Mouse (Mus musculus): ENCODE measurements around the gene Hemgn. TPM values are rescaled to one million over a fixed set of nuclear protein-coding genes. Genes with fewer than 3 reads are reported as not detected.

Hemgn gene
- polyA plus RNA-seq, 1 experiment from 2014 or later: 1.8 TPM

DNA sequence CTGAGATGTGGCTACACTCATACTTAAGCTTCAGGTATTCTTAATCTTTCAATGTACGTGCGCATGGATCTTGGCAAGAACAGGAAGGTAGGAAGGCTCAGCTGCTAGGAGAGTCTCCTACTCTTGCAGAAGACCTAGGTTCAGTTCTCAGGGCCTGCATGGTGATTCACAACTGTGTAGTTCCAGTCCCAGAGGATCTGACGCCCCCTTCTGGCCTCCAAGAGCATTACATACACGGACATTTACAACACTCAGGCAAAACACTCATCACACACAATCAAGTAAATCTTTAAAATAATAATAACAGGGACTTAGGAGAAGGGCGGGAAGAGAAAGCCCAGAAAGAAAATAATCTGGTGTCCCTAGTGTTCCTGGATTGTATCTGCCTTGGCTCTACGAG lies 38.9 kb downstream of the Hemgn start:
- Histone ChIP-seq H3K4me1 (ENCODE audit: control insufficient read depth, insufficient read depth, low read length) (peaks cover 12% of the 10 kb centered on the region), H3K9me3 (replicated peaks; ENCODE audit: control insufficient read depth, low read length) (no peaks in the 10 kb centered on the region), H3K36me3 (ENCODE audit: control insufficient read depth, insufficient read depth) (peaks cover 24% of the 10 kb centered on the region), H3K27ac (ENCODE audit: low read length) (no peak overlapping the region), H3K9ac (ENCODE audit: low read length) (no peak overlapping the region), H3K4me3 (ENCODE audit: low read length) (peak overlapping the region; percentile 46), H3K27me3 (ENCODE audit: control insufficient read depth, insufficient read depth, low read length) (0 out of 2 replicates have a peak, but pooled peaks cover 5% of the 10 kb centered on the region), H3K4me2 (ENCODE audit: low read depth, low read length) (peak overlapping the region; percentile 73)
- WGBS: 55% methylated on average over 6 of the region's 6 CpGs
- ATAC-seq (replicated peaks; ENCODE audit: extremely low read depth, insufficient read depth, low FRiP score): no peak

DNA sequence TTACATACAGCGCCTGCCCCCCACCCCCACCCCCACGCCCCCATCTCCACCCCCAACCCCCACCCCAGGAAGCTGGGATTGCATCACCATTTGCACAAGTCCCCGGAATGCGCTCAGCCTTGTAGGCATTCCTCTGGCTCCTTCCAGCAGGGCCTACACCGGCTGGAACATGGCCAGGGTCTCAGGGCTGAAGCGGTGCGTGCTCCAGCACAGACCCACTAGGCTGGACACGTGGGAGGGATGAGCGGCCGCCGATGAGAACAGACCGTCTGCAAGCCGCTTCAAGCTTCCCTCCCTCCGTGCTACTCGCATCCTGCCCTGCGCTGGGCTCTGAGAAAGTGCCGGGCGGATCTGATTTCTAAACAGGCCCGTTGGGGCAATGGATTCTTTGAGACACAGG lies 42.3 kb downstream of the Hemgn start:
- H3K27ac ChIP-seq (ENCODE audit: low read length): no peak overlapping the region
- peaks cover 15% of the 10 kb centered on the region for H3K27me3 ChIP-seq (ENCODE audit: control insufficient read depth, insufficient read depth, low read length)
- peak overlapping the region; percentile 63 for H3K4me2 ChIP-seq (ENCODE audit: low read depth, low read length)
- H3K9me3 ChIP-seq (replicated peaks; ENCODE audit: control insufficient read depth, low read length): no peaks in the 10 kb centered on the region
- peak overlapping the region; percentile 55; the same call in 1 of the 2 replicates for H3K9ac ChIP-seq (ENCODE audit: low read length)
- 0 out of 2 replicates have a peak, but pooled peaks cover under 1% of the 10 kb centered on the region for H3K36me3 ChIP-seq (ENCODE audit: control insufficient read depth, insufficient read depth)
- H3K4me3 ChIP-seq (ENCODE audit: low read length): peak overlapping the region; percentile 36
- WGBS: 2% methylated on average over 19 of the region's 19 CpGs
- H3K4me1 ChIP-seq (ENCODE audit: control insufficient read depth, insufficient read depth, low read length): peaks cover 17% of the 10 kb centered on the region
- ATAC-seq (replicated peaks; ENCODE audit: extremely low read depth, insufficient read depth, low FRiP score): peak; percentile 89

DNA sequence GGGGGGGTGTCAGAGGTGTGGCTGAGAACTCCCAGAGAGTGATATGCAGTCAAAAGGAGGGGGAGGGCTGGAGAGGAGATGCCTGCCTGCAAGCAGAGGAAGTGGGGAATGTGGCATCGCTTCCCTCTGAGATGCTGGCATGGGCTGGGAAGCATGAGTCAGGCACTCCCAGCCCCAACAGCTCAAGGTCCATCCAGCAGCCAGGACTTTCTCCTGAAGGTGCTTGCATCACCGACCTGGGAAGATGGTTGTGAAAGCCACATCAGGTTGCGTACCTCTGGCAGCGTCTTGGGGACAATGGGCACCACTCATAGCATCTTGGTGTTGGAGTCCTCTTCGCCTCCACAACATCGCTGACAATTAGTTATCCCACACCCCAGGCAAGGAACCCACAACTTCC lies 42.9 kb downstream of the Hemgn start:
- no peak overlapping the region for H3K4me2 ChIP-seq (ENCODE audit: low read depth, low read length)
- H3K36me3 ChIP-seq (ENCODE audit: control insufficient read depth, insufficient read depth): no peaks in the 10 kb centered on the region
- no peak overlapping the region for H3K4me3 ChIP-seq (ENCODE audit: low read length)
- 38% methylated on average over 6 of the region's 6 CpGs for WGBS
- H3K27ac ChIP-seq (ENCODE audit: low read length): no peak overlapping the region
- no peak for ATAC-seq (replicated peaks; ENCODE audit: extremely low read depth, insufficient read depth, low FRiP score)
- peaks cover 17% of the 10 kb centered on the region for H3K4me1 ChIP-seq (ENCODE audit: control insufficient read depth, insufficient read depth, low read length)
- peaks cover 15% of the 10 kb centered on the region for H3K27me3 ChIP-seq (ENCODE audit: control insufficient read depth, insufficient read depth, low read length)
- H3K9ac ChIP-seq (ENCODE audit: low read length): no peak overlapping the region
- H3K9me3 ChIP-seq (replicated peaks; ENCODE audit: control insufficient read depth, low read length): no peaks in the 10 kb centered on the region

DNA sequence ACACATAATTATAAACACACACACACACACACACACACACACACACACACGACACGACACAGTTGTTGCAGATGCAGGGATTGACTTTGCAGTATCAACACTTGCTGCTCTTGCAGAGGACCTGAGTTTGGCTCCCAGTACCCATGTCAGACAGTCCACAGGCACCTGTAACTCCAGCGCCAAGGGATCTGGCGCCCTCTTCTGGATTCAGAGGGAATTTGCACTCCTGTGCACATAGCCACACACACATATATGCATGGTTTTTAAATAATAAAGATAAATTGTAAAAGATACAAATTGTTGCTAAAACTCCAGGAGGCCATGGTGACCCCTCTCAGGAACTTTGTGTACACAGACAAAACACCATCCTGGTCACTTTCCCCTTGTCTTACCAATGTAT lies 44.2 kb downstream of the Hemgn start:
- H3K4me1 ChIP-seq (ENCODE audit: control insufficient read depth, insufficient read depth, low read length): peaks cover 14% of the 10 kb centered on the region
- no peak overlapping the region for H3K27ac ChIP-seq (ENCODE audit: low read length)
- H3K4me2 ChIP-seq (ENCODE audit: low read depth, low read length): no peak overlapping the region
- no peak for ATAC-seq (replicated peaks; ENCODE audit: extremely low read depth, insufficient read depth, low FRiP score)
- no peak overlapping the region for H3K4me3 ChIP-seq (ENCODE audit: low read length)
- no peak overlapping the region for H3K9ac ChIP-seq (ENCODE audit: low read length)
- peaks cover 15% of the 10 kb centered on the region for H3K27me3 ChIP-seq (ENCODE audit: control insufficient read depth, insufficient read depth, low read length)
- WGBS: 67% methylated on average over 4 of the region's 4 CpGs
- no peaks in the 10 kb centered on the region for H3K36me3 ChIP-seq (ENCODE audit: control insufficient read depth, insufficient read depth)
- 0 out of 2 replicates have a peak, but pooled peaks cover 3% of the 10 kb centered on the region for H3K9me3 ChIP-seq (replicated peaks; ENCODE audit: control insufficient read depth, low read length)

DNA sequence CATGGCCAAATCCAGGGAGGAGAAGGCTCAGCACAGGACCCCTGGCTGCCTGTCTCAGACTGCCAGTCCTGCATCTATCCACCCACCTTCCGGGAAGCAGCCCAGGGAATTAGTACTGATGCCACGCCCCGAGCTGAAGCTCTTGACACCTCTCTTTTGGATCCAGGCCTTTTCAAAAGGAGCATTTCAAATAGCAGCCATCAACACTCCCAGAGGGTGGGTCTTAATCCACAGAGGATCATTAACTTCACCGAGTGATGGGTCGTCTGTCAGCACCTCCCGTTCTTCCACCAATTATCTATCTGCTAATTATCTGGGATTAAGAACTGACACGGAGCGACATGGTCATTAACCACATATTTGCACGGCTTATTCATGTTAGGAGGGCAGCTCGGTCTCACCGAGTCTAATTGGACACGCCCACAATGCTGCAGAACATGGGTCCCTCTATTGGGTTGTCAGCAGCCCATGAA lies 45.8 kb downstream of the Hemgn start:
- Histone ChIP-seq H3K9me3 (replicated peaks; ENCODE audit: control insufficient read depth, low read length) (0 out of 2 replicates have a peak, but pooled peaks cover 3% of the 10 kb centered on the region), H3K36me3 (ENCODE audit: control insufficient read depth, insufficient read depth) (no peaks in the 10 kb centered on the region)
- ATAC-seq (replicated peaks; ENCODE audit: extremely low read depth, insufficient read depth, low FRiP score): no peak

DNA sequence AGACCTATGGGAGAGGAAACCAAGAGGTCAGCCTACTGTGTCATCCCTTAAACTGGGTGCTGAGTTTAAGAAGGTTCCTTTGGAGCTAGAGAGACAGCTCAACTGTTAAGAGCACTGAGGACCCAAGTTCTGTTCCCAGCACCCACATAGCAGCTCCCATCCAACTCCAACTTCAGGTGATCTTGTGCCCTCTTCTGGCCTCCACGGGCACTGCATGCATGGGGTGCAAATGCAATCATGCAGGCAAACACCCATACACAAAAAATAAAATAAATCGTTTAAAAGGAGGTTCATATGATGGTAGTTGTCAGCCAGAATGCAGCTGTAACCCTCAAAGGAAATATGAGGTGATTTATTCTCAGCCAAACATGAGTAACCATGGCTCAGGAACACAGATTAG lies 48.9 kb downstream of the Hemgn start:
- Histone ChIP-seq H3K9me3 (replicated peaks; ENCODE audit: control insufficient read depth, low read length) (0 out of 2 replicates have a peak, but pooled peaks cover 3% of the 10 kb centered on the region), H3K27me3 (ENCODE audit: control insufficient read depth, insufficient read depth, low read length) (peaks cover 10% of the 10 kb centered on the region), H3K4me3 (ENCODE audit: low read length) (no peak overlapping the region), H3K4me2 (ENCODE audit: low read depth, low read length) (no peak overlapping the region), H3K27ac (ENCODE audit: low read length) (no peak overlapping the region), H3K9ac (ENCODE audit: low read length) (no peak overlapping the region), H3K4me1 (ENCODE audit: control insufficient read depth, insufficient read depth, low read length) (0 out of 2 replicates have a peak, but pooled peaks cover 5% of the 10 kb centered on the region), H3K36me3 (ENCODE audit: control insufficient read depth, insufficient read depth) (no peaks in the 10 kb centered on the region)
- no peak for ATAC-seq (replicated peaks; ENCODE audit: extremely low read depth, insufficient read depth, low FRiP score)
- 78% methylated on average over 2 of the region's 2 CpGs for WGBS

More for the DNA sequence above, 45.8 kb downstream of the Hemgn start:
- Histone ChIP-seq H3K27ac (ENCODE audit: low read length) (no peak overlapping the region), H3K4me2 (ENCODE audit: low read depth, low read length) (no peak overlapping the region), H3K4me3 (ENCODE audit: low read length) (no peak overlapping the region), H3K27me3 (ENCODE audit: control insufficient read depth, insufficient read depth, low read length) (peaks cover 15% of the 10 kb centered on the region), H3K9ac (ENCODE audit: low read length) (no peak overlapping the region), H3K4me1 (ENCODE audit: control insufficient read depth, insufficient read depth, low read length) (peaks cover 14% of the 10 kb centered on the region)
- WGBS: 10% methylated on average over 12 of the region's 12 CpGs

DNA sequence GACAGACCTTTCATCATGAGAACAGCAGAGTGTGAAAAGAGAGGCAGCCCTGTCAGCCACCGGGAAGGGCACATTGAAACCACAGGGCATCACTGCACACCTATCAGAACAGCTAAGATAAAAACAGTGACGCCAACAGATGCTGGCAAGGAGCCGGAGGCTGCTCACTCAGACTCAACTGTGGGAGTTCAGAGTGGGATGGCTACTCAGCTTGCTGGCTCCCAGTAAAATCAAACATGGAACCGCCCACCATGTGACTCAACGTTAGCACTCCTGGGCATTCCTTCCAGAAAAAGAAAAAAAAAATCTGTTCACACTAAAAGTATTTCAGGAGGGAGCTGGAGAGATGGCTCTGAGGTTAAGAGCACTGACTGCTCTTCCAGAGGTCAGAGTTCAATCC lies 52.0 kb downstream of the Hemgn start:
- H3K4me3 ChIP-seq (ENCODE audit: low read length): no peak overlapping the region
- no peak for ATAC-seq (replicated peaks; ENCODE audit: extremely low read depth, insufficient read depth, low FRiP score)

DNA sequence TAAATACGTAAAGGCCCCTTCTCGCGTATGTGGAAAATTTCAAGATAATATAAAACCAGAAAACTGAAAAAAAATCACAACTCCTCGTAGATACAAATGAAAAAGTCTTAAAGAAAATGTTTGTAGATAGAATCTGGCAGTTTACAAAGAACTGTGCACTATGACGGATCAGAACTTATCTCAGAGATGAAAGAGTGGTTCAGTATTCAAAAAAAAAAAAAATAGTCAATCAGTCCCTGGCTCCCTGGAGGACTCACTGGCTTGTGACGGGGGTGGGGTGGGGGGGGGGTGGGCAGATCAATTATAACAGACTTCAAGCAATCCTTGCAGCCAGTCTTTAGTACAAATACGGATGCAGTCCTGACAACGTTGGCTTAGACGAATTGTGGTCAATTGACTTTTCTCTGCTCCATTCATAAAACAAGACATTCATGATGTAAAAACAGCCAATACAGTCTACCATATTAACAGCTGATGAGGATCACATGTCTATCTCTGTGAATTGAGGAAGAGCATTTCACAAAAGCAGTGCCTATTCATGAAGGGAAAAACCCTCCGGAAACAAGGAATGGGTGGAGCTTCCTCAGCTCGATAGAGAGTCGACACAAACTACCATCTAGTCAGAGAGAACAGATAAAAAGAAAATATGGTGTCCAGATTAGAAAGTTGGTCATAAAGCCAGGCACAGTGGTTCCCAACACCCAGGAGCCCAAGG lies 53.6 kb downstream of the Hemgn start:
- 75% methylated on average over 12 of the region's 12 CpGs for WGBS
- ATAC-seq (replicated peaks; ENCODE audit: extremely low read depth, insufficient read depth, low FRiP score): no peak
- Histone ChIP-seq H3K4me1 (ENCODE audit: control insufficient read depth, insufficient read depth, low read length) (no peaks in the 10 kb centered on the region), H3K27ac (ENCODE audit: low read length) (no peak overlapping the region), H3K9ac (ENCODE audit: low read length) (no peak overlapping the region), H3K9me3 (replicated peaks; ENCODE audit: control insufficient read depth, low read length) (0 out of 2 replicates have a peak, but pooled peaks cover 3% of the 10 kb centered on the region), H3K36me3 (ENCODE audit: control insufficient read depth, insufficient read depth) (no peaks in the 10 kb centered on the region), H3K27me3 (ENCODE audit: control insufficient read depth, insufficient read depth, low read length) (peaks cover 5% of the 10 kb centered on the region), H3K4me3 (ENCODE audit: low read length) (no peak overlapping the region), H3K4me2 (ENCODE audit: low read depth, low read length) (no peak overlapping the region)

More for the DNA sequence above, 52.0 kb downstream of the Hemgn start:
- H3K9me3 ChIP-seq (replicated peaks; ENCODE audit: control insufficient read depth, low read length): 0 out of 2 replicates have a peak, but pooled peaks cover 3% of the 10 kb centered on the region
- no peaks in the 10 kb centered on the region for H3K36me3 ChIP-seq (ENCODE audit: control insufficient read depth, insufficient read depth)
- peaks cover 5% of the 10 kb centered on the region for H3K27me3 ChIP-seq (ENCODE audit: control insufficient read depth, insufficient read depth, low read length)
- no peak overlapping the region for H3K27ac ChIP-seq (ENCODE audit: low read length)
- no peak overlapping the region for H3K9ac ChIP-seq (ENCODE audit: low read length)
- WGBS: 34% methylated on average over 5 of the region's 5 CpGs
- H3K4me1 ChIP-seq (ENCODE audit: control insufficient read depth, insufficient read depth, low read length): no peaks in the 10 kb centered on the region
- no peak overlapping the region for H3K4me2 ChIP-seq (ENCODE audit: low read depth, low read length)

DNA sequence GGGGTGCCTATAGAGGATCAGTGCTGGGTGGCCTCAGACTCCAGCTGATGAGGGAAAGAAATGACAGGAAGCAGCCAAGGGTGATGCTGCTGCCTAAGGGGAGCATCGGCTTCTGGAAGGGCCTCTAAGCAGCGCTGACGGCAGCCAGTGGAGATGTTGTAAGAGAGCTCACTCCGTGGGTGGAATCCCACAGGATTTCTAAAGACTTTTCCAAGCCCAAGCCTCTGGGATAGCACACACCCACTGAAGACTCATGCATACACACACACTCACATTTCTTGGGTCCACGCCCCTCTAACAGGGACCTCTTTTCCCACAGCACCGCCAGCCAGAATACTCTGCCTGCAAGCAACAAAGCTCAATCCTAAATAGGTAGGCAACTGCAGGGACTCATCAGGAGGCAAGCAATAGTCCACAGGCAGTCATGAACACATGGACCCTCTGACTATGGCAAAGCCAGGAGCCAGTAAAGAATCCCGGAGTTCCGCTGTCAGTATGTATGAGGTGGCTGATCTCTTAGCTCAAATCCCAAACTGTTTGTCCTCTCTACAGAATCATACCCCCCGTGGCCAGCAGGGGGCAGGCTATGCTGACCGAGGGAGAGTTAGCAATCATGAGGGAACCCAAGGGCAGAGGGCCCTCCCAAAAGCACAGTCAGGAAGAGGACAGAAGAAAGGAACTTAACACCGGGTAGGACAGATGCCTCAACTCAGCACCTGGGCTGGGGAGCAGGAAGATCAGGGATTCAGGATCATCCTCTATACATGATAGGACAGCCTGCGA lies 56.8 kb downstream of the Hemgn start:
- Histone ChIP-seq H3K9ac (ENCODE audit: low read length) (no peak overlapping the region), H3K4me1 (ENCODE audit: control insufficient read depth, insufficient read depth, low read length) (no peaks in the 10 kb centered on the region), H3K36me3 (ENCODE audit: control insufficient read depth, insufficient read depth) (no peaks in the 10 kb centered on the region), H3K4me3 (ENCODE audit: low read length) (no peak overlapping the region), H3K27ac (ENCODE audit: low read length) (no peak overlapping the region), H3K9me3 (replicated peaks; ENCODE audit: control insufficient read depth, low read length) (no peaks in the 10 kb centered on the region), H3K4me2 (ENCODE audit: low read depth, low read length) (no peak overlapping the region), H3K27me3 (ENCODE audit: control insufficient read depth, insufficient read depth, low read length) (peaks cover 23% of the 10 kb centered on the region)
- no peak for ATAC-seq (replicated peaks; ENCODE audit: extremely low read depth, insufficient read depth, low FRiP score)
- 49% methylated on average over 12 of the region's 12 CpGs for WGBS
